Mouse (Mus musculus) ES-Bruce4 (cell line): ENCODE results near the gene Cpne9.

Experiments
- CTCF ChIP-seq: IDR thresholded peaks from one replicate; pipeline ENCODE4 v1.8.1; 2011; ENCODE audit warnings: low read depth, low read length
- EP300 ChIP-seq: IDR thresholded peaks from 2 replicates; pipeline ENCODE4 v1.6.1; 2011; ENCODE audit warnings: low read depth, low read length; ENCODE audit not compliant: insufficient read depth
- POLR2A ChIP-seq: IDR thresholded peaks from one replicate; pipeline ENCODE4 v1.8.1; 2011; ENCODE audit warnings: low read length; ENCODE audit not compliant: insufficient read depth

DNA sequence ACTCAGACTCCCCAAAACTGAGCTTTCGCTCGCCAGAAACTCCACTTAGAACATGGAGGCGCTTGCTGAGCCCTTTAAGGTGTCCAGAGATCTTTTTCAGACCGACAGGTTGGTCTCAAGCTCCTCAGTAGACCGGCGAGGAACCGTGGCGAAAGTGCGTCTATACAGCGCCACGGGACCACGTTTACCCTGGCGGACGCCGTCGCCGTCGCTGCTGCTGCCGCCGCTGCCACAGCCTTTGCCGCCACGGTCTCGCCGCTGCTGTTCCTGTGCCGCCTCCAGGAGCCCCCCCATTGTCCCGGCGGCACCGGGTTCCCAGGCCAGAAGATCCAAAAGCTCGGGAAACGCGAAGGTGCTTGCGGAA is 24.9 kb downstream of the Cpne9 start, which contains the start of gene Brpf1:
- TF ChIP-seq CTCF (no peak), POLR2A (no peak), EP300 (no peak)
